9 mouse cellular contexts compared by ENCODE assay signal in the genomic region with DNA sequence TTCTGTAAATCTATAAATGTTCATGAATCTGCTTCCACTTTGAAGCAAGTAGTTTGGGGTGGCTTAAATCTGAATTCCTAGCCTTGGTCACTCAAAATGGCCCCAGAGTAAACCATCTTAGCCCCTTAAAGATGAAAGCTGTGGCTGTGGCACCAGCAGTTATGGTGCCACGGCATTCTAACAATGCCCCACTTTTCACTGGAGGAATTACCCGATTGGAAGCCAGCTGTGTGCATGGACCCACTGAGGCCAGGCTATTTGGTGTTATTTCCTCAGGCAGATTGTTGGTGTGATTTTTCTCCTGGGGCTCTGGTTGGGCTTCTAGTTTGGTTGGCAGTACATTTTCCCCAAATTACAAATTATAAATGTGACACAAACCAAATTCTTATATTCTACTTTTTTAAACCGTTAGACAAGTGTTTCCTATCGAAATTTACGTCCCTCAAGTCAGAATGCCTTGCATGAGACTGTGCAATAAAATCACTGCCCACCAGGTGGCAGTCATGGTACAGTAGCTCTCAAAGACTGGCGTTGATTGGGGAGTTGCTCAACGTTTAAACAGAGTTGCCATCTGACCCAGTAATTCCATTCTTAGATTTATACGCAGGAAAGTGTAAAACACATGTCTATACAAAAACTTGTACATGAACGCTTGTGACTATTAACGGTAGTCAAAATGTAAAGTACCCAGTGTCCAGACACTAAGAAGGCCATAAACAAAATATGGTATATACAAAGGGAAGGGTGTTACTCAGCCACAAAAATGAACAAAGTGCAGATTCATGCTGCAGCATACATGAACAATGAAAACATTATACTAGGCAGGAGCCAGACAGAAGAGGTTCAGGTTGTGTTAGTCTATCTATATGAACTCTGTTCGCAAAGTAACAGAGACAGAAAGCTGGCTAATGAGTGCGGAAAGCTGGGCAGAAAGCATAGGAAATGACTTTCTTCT. TPM values are rescaled to one million over a fixed set of nuclear protein-coding genes. Genes with fewer than 3 reads are reported as not detected.
DNase-seq lines count a peak whose midpoint lies in the region; ATAC-seq and TF ChIP-seq lines count a peak whose summit lies in the region.
"Had no signal": no experiment of that assay in that cellular context is flagged by ENCODE, and none has a peak within 500 bp of the region (broad histone marks: within the 10 kb centered on the region; RNA-seq: fewer than 3 reads in every experiment).

No protein-coding gene starts in this region.

- no peaks in the 10 kb centered on the region for H3K9me3 ChIP-seq in G1E (replicated peaks)
- H3K9me3 ChIP-seq in forebrain, embryonic 10.5 days = peaks cover 6% of the 10 kb centered on the region; the same call in 1 of the 2 replicates

- DNase-seq in G1E (ENCODE audit: low spot score) = no peak
- DNase-seq in c-Kit-negative CD71-positive TER-119-positive erythroid progenitor cells, embryonic 14.5 days (ENCODE audit: low read depth, low spot score) = peak; percentile 69
- DNase-seq in forebrain, embryonic 10.5 days (ENCODE audit: extremely low spot score, low spot score) = peak; percentile 77
- peak; percentile 91 for DNase-seq in heart, postnatal 4 days
- peak; percentile 94 to 95 for DNase-seq in layer of hippocampus, postnatal 10 days (ENCODE audit: low spot score in 2 of 2)
- peak; percentile 90 for DNase-seq in lung, postnatal 10 days
- DNase-seq in ovary, postnatal 36 days (ENCODE audit: low spot score) = peak; percentile 81
- peak; percentile 84 for DNase-seq in thymus, postnatal 25 days

- peaks cover 65% of the 10 kb centered on the region for H3K4me1 ChIP-seq in G1E (ENCODE audit: insufficient read depth, low read depth, low read length)
- H3K4me1 ChIP-seq in forebrain, embryonic 10.5 days = no peaks in the 10 kb centered on the region

- H3K36me3 ChIP-seq in G1E (replicated peaks) = no peaks in the 10 kb centered on the region
- H3K36me3 ChIP-seq in forebrain, embryonic 10.5 days (replicated peaks) = no peaks in the 10 kb centered on the region

- no peaks in the 10 kb centered on the region for H3K27me3 ChIP-seq in G1E (ENCODE audit: insufficient read depth, low read length)
- no peaks in the 10 kb centered on the region for H3K27me3 ChIP-seq in forebrain, embryonic 10.5 days (ENCODE audit: poor library complexity, severe bottlenecking)
- H3K27me3 ChIP-seq: megakaryocyte, embryonic 14.5 days had no signal

- ATAC-seq in G1E (ENCODE audit: extremely low read depth, insufficient number of reproducible peaks, low FRiP score, poor library complexity, severe bottlenecking) = 0 out of 2 replicates have a peak, but pooled peaks have one; percentile 23

- no peak overlapping the region; the same call in 1 of the 2 replicates for H3K4me3 ChIP-seq in G1E (ENCODE audit: low read depth, low read length)
- H3K4me3 ChIP-seq in forebrain, embryonic 10.5 days = no peak overlapping the region
- H3K4me3 ChIP-seq: megakaryocyte, embryonic 14.5 days had no signal

- H3K27ac ChIP-seq in forebrain, embryonic 10.5 days = no peak overlapping the region

- TF ChIP-seq CTCF in G1E (IDR thresholded peaks at IDR 0.05; ENCODE audit: low read depth, low read length) = peak; percentile 67

- WGBS in forebrain, embryonic 10.5 days = 51% methylated on average over 12 of the region's 12 CpGs

RNA-seq across cellular contexts. Expression of a gene that starts 40.0 kb away (rescaled TPM):
- total RNA-seq in G1E (2014; fragmentation: Nextera tagmentation) (2,154 and 2,258 TPM in 2 replicates), G1E (2017) (588 and 621 TPM in 2 replicates)
- polyA plus RNA-seq in G1E (2012) = 100 and 103 TPM in 2 replicates
- 83.5 and 86.1 TPM in 2 replicates for polyA plus RNA-seq in forebrain, embryonic 10.5 days (2016; fragmentation: Nextera tagmentation; extraction: Ambion mirVana)
- total RNA-seq in heart, postnatal 4 days (2021) = 1 to 10 TPM; 8.5 to 9.1 TPM
- total RNA-seq in layer of hippocampus, postnatal 10 days (2021) = 100 to 1,000 TPM; 108 to 109 TPM

Comparison
In these comparisons a context has a peak if more than half of its experiments do, and no peak if none do; other contexts are left out.
1. RNA of a gene that starts 40.0 kb away (total RNA-seq): 588 to 2,258 TPM in G1E and 108 to 109 TPM in layer of hippocampus, postnatal 10 days; 8.5 to 9.1 TPM in heart, postnatal 4 days; every median in the first group is over 10 times any median in the second.